Mouse (Mus musculus): ENCODE measurements around the gene Cd2. TPM values are rescaled to one million over a fixed set of nuclear protein-coding genes. Genes with fewer than 3 reads are reported as not detected.

The Cd2 gene
- polyA plus RNA-seq (2012; rRNA removed): 0.05 TPM in 1 of 2 replicates, not detected in the other

DNA sequence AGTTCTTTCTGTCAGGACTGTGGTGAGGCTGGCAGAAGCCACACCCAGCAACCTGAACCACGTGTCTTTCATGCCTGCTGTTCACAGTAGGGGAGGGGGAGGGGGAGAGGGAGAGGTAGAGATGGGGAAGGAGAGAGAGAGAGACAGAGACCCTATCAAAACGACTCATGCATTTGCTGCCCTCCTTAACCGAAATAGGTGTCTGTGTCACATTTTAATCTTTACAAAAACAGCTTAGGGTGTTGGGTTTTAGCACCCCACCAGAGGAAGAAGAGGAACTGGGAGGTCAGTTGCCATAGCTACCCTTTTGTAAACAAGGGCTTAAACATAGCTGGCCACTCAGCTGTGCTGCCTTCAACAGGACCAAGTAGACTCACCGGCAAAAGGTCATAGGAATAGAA is at the start of gene Cd2:
Gene Cd2 (minus strand): TSS at position 29 of the 401 bp plus-strand sequence.

Other genes starting within 250 kb of the Cd2 start
- gene Ptgfrn, start 177.7 kb downstream of the Cd2 start, polyA plus RNA-seq (2012; rRNA removed): 1.2 TPM in 2 replicates
- 1.2 TPM in 2 replicates for gene Igsf3, start 89.1 kb upstream of the Cd2 start, polyA plus RNA-seq (2012; rRNA removed)

All from liver, embryonic 14 days (tissue).